Mouse (Mus musculus) adrenal gland, postnatal 14 days (tissue): ENCODE results near the gene Ccdc71l. TPM values are rescaled to one million over a fixed set of nuclear protein-coding genes. Genes with fewer than 3 reads are reported as not detected.

Source experiments
- DNase-seq: peaks from one replicate; pipeline ENCODE4 v3.0.0; 2021; ENCODE audit warnings: mixed read lengths
- long read RNA-seq, 2 experiments: library from polyadenylated mRNA; stranded (forward); transcript quantifications; one replicate each; pipeline ENCODE4 v2.0.0; 2021
- total RNA-seq: library from RNA; stranded (reverse); gene quantifications from 2 replicates; pipeline ENCODE4 v1.2.3, GENCODE M21; 2021

Gene Ccdc71l
- 13.3 and 17.1 TPM in 2 replicates for total RNA-seq
- long read RNA-seq, experiment 1, full-length matches to known transcripts: 20 of 20 reads
- long read RNA-seq, experiment 1, partial matches to known transcripts: 0 of 20 reads
- long read RNA-seq, experiment 1, other reads (novel, unspliced or antisense): 0 of 20 reads
- long read RNA-seq, experiment 2, full-length matches to known transcripts: 30 of 30 reads
- long read RNA-seq, experiment 2, partial matches to known transcripts: 0 of 30 reads
- long read RNA-seq, experiment 2, other reads (novel, unspliced or antisense): 0 of 30 reads

GRCm38 (mm10) chr12:32378528-32379295, at the start of gene Ccdc71l:
Gene Ccdc71l, plus strand, starts transcription at chr12:32378704.
- DNase-seq: peak; percentile 90

GRCm38 (mm10) chr12:32339078-32339477, 39.4 kb upstream of the Ccdc71l start:
- no peak for DNase-seq

DNA sequence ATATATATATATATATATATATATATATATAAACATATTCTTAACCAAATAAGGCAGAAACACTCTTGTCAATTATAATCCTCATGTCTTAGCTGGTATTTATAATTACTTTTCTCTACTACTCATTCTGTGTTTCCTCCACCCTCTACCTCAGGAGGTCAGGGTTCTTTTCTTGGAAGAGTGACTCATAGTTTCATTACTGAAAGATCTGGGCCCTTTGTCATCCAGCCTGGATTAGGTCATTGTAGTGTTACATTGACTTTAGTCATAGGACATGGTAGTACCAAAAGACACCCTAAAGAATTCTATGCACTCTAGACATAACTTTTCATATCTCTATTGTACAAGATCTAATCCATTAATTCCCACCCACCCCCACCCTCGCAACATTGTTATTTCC, 35.0 kb upstream of the Ccdc71l start:
- DNase-seq: no peak

GRCm38 (mm10) chr12:32346121-32346520, 32.4 kb upstream of the Ccdc71l start:
- no peak for DNase-seq

GRCm38 (mm10) chr12:32348493-32348892, 30.0 kb upstream of the Ccdc71l start:
- no peak for DNase-seq

DNA sequence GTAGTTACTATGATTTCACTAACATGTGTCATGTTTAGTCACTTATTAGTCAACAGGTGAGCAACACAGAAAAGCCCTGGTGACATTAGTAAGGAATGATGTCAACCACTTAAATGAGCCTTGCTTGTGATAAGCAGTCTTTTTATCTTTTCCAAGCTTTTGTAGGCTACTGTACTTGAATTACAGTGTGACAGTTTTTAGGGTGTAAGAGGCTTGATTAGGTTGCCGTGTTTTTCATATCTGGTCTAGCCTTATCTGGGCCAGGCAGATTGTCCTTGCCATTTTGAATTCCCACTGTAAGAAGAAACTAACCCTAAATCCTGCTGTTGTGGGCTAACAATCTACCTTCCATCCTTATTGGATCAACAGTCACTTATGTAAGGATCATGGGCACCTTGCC, 26.6 kb upstream of the Ccdc71l start:
- DNase-seq: no peak

DNA sequence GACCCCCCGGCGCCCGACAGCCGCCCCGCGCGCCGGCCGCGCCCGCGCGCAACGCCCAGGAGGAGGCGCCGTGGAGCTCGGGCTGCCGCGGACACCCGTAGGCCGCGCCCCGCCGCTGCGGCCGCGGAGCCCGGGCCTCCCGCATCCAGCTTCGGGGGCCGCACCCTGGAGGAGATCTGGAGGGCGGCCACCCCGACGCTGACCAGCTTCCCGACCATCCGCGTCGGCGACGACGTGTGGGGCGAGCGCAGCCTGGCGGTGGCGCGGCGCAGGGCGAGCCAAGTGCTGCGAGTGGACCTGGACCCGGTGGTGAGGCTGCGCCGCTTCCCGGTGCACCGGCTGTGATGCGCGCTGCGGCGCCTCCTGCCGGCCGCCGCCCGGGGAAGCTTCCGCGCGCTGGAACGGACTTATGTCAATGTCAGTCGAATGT, 807 bp downstream of the Ccdc71l start:
- peak; percentile 92 for DNase-seq

DNA sequence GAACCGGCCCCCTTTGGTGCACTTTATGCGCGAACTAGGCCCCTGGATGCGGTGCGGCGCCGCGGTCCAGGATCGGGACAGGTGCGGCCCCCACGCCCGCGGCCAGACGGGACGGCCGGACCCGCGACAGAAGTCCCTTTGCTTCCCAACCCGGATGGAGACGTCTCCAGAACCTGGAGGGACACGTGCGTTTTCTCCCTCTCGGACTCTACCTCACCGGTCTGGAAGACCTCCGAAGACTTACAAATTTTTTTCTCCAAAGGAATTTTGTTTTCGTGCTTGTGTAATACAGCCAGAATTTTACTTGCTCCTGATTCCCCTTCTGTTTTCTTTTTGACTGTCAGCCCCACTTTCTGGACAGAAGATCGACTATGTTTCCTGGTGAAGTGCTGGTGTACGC, 1.2 kb downstream of the Ccdc71l start:
- no peak for DNase-seq

- no peak for DNase-seq
Observed at GRCm38 (mm10) chr12:32380457-32380856, 2.0 kb downstream of the Ccdc71l start.

- no peak for DNase-seq
Observed at GRCm38 (mm10) chr12:32381011-32381410, 2.5 kb downstream of the Ccdc71l start.

DNA sequence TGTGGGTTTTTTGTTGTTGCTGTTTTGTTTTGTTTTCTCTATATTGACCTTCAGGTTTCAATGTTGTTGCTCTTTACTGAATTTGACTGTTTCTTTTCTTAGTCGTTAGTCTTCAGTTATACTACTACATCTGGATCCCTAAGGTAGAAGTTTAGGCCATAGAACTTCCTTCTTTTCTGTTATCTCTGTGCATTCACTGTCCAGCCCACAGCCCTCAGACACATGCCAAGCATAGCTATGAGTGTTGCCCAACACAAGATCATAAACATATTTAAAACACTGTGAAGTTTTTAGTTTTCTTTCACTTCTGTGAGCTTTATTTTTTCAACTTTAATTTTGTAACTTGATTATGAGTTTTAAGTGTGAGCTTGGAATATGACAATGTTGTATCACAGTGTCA, 41.0 kb downstream of the Ccdc71l start:
- DNase-seq: no peak

- no peak for DNase-seq
Observed at GRCm38 (mm10) chr12:32427832-32428231, 49.3 kb downstream of the Ccdc71l start.

DNA sequence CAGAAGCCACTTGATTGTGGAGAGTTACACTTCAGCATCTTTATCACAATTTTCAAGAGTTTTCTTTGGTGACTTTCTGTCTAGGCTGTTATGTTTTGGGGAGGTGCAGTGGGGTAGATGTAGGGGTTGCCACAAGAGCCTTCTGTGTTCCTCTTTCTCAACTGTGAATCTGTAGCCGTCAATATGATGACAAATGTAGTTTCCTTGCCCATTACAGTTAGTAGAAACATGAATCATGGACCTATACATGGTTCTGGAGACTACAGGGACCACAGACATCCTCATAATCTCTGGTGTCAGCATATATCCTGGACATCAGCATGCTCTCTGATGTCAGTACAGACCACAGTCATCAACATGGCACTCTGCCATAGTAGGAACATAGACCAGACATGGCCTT, 52.5 kb downstream of the Ccdc71l start:
- DNase-seq: no peak

Other genes with a start within 250 kb of the Ccdc71l start
- 1.9 and 6.2 TPM in 2 replicates for gene Pik3cg, start 170.0 kb upstream of the Ccdc71l start, total RNA-seq